Mouse (Mus musculus) monocyte, adult 5-6 weeks (primary cell): ENCODE measurements at regions not wholly inside any gene's neighbourhood (a gene's known extent, or its start where the extent isn't known, plus 50 kb on each side); places are given as distances from the start of the nearest gene placed in this dataset.

ENCODE experiments used
- ATAC-seq: fragments of 153-309, 156-312 bp; replicated peaks from 2 replicates; pipeline ENCODE4 v1.8.0; 2017; ENCODE audit warnings: mild to moderate bottlenecking; ENCODE audit not compliant: low TSS enrichment, insufficient number of reproducible peaks, severe bottlenecking, poor library complexity, low FRiP score

DNA sequence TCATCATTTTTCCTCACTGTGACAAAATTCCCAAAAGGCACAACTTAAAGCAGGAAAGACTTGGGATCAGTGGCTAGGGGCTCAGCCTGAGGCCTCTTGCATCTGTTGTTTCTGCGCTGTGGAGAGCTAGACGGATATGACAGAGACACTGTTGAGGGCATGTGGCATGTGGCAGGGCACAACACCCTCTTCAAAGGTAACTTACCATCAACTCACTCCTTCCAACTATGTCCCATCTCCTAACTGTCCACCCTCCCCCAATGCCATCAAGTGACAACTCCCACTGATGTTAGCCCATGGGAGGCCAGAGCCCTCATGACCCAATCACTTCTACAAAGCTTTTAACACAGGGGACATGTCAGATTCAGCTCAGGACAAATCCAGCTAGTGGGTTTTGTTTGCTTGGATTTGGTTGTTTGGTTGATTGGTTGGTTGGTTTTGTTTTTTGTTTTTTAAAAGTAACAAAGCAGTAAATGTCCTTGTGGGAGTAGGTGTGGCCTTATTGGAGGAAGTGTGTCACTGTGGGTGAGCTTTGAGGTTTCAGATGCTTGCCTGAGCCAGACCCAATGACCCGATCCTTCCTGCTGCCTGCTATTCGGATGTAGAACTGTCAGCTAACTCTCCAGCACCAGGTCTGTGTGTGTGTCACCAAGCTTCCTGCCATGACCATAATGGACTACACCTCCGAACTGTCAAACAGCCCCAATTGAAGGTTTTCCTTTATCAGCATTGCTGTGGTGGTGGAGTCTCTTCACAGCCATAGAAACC is 53.2 kb upstream of the Lef1 start:
- peak; percentile 95 for ATAC-seq

DNA sequence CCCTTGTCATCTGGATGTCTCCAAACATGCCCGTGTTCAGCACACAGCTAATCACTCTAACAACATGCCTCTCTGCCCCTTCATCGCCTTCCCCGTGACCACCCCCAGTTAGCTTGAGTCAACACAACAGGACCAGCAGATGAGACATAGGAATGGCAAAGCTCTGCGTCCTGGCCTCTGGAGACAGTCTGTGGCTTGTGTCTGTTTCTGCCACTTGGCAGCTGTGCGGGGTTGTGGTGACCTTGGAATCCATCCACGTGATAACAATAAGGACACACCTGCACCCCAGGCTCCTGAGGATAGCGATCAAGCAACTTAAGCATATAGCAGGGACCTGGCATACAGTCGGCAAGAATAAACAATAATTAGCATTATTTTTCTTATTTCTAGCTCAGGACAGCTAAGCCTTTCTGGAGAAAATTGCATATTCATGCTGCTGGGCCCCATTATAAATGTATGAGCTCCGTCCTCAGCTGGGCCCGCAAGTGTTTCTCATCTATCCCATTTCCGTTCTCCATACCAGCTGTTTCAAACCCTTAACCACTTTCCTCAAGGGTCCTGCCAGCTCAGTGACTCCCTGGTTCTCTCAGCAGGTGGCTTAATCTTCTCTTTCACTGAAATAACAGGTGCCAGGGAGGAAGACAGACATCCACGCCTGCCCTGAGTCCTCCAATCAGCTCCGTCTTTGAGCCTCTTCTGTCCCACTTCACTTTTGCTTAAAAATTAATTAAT is 55.9 kb upstream of the Lef1 start:
- ATAC-seq = no peak

DNA sequence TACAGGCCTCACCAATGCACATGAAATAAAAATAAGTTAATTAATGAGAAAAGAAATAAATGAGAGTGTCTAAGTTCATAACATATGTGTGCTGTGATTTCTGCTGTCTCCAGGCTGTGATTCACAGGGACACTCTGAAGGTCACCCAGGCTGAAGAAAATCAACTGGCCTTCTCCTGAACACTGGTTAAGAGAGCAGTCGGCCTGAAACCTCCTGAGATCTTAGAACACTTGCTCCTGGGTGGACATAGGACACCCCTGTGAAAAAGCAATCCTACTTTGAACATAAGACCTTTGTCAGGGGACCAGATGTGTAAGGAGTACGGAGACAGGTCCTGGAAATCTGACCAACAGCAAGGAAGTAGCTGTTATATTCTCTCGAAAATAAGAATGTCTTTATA is 62.6 kb upstream of the Lef1 start:
- no peak for ATAC-seq

DNA sequence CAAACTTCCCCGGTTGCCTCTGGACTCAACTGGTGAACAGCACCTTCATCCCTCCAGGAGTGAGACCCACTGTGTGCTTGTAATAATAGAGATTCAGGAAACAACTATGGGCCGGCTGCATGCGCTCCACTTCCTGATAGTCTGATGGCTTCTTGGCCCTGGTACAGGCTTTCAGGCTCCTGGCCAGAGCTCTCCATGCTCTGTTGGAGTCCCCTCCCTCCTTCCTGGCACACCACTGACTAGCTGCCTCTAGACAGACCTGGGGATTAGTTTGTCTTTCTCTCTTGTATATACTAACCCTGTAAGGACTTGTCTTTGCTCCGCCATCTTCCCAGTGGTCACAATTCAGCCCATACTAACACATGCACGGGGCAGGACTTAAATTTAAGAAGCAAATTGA is 63.9 kb upstream of the Lef1 start:
- ATAC-seq = no peak

DNA sequence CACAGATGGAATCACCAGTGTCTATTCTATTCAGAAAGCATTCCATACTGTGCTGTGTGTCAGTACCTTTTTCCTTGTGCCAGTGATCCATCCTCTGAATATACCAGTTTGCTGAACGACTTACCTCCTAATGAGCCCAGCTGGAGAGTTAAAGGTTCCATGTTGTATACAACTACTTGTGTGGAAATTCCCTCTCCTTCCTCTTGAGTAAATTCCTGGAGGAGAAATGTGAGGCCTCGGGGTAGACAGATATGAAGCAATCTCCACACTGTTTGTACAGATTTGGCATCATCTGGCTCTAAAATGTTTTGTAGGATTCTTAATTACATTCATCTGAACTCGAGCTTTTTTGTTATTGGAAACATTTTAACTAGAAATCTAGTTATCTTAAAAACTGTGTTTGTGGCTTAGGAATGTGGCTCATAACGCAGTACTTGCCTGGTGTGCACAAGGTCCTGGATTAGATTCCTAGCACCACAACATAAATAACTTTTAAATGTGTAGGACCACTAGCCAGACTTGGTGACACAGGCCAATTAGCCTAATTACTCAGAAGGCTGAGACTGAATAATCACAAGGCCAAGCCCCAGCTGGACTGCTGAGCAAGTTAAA is 70.0 kb upstream of the Lef1 start:
- ATAC-seq = no peak

DNA sequence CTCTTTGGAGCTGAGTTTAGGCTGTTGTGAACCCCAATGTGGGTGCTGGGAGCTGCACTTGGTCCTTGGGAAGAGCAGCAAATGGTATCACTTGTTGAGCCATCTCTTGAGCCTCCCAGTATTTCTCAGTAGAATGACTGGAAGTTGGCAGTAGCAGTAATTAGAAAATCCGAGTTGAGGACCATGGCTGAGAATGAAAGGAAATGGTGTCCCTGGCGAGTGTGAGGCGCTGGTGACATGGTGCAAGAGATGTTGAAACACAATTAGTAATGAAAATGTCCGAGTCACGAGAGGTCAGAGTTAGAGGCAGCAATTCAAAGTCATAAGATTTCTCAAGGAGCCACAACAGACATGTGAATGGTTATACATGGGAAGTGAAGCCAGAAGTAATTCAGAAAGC is 73.2 kb upstream of the Lef1 start:
- ATAC-seq = no peak

DNA sequence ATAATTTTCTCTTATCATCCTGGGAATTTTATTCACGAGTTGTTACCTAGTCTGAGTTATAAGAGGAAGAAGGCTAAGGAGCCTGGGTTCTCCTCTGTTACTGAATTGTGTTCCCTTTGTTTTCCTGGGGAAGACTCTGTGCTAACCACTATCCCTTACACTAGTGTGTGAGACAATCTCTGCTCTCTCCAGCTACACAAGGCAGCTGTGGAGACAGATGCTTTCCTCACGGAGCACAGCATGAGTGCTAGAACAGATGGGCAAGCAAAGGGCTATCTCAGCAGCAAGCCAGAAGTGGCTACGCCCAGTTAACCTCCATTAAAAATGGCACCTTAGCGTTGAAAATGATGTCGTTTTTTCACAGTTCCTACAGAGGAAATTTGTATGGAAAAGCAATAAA is 75.5 kb upstream of the Lef1 start:
- no peak for ATAC-seq

DNA sequence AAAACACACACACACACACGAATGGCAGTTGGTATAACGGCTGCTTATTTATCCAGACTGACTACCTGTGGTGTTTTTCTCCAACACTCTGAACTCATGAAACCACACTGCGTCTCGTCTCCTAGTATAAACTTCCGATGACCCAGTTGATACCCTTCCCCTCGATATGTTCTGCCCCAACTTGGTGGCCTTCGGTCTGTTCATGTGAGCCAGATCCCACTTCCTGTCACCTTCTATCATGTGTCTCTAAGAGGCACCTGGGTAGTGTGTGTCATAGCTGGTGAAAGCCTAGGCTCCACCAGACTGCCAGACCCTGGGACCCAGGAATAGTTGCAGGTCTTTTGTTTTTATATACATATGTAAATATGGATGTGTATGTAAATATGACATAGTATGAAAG is 83.9 kb upstream of the Lef1 start:
- no peak for ATAC-seq

DNA sequence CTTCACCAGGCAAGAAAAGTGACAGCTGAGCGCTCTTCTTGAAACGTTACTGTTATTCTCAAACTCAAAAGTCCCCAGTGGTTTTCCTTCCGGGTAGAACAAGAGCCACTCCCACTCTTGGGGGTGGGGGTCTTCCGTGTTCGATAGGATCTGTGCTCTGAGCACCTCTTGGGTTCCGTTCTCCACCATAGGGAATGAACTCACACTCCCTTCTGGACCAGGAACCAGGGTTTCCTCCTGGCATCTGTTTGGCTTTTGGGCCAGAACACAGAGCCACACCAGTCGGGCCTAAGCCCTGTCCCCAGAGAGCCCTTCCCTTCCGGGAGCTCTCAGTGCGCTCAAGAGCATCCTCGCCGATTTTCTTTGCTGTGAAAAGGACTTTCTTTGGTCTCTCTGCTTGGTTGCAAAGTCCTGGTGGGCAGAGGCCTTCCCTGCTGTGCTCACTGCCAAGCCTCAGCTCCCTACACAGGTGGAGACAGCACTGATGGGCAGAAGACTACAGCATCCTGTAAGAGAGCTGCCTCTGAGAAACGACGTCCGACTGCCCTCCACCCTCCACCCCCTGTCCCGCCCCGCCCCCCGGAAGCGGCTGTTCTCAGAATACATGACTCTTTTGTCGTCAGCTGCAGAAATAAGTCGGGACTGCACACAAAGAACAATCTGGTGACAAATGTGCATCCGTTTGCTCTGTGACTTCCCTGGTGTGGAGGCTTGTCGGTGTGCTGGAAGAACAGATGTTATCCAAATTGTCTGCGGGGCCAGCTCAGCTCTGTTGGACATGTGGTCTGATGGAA is 90.9 kb upstream of the Lef1 start:
- ATAC-seq = peak; percentile 49; the same call in 1 of the 2 replicates

DNA sequence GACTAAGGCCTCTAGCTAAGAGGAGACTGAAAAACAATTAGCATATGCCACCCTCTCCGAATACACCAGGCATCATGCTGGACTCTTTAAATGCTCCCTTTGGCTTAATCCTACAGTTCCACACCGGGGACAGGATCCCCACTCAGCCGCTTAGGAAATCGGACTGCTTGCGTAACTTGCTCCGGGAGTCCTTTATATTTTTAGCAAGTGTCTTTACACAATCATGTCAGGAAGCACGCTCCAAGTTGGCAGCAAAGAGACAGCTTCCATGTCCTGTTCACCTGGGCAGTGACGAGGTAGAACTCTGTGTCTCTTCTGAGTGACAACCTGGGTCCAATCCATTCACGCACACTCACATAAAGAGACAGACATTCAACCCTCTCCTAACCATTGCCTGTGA is 92.4 kb upstream of the Lef1 start:
- no peak for ATAC-seq

DNA sequence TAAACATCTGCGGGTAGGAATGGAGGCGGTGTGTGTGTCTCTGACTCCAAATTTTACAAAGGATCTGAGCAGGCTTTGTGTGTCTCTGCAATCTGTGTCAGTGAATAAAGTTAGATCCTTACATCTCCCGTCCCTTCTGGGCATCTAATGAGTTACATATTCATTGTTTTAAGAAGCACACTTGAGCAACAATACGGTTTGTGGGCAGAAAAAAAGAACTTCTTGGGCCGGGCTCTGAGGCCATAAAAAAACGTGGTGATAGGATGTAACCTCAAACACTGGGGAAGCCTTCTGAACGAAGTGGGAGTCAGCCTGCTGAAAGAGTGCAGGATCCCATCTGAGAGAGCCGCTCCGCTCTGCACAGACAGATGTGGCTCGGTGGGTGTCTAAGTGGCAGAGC is 94.2 kb upstream of the Lef1 start:
- no peak for ATAC-seq

DNA sequence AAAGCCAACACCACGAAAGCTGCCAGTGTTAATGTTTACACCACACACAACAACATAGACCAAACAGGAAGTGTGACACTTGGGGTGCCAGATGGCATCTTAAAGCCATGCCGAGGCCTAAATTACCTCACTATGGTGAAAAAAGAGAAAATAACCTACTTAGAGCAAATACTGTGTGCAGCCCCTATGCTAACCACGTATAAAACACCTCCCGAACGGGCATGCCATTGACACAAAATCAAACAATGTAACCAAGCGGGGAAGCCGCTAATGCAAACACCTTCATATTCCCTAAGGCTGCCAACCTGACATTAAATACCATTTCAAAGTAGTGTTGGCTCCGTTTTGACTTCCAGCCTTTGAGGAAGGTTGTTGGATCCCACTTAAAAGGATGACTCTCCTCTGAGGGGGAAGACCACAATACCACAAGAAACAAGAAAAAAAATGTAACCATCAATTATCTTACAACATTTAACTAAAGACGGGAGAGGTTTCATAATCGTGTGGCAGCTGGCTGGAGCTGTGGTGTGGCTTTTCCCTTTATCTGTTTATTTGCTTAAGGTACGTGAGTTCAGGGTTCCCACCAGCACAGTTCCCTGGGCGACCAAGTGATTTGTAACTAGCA is 96.1 kb upstream of the Lef1 start:
- ATAC-seq = peak; percentile 56

DNA sequence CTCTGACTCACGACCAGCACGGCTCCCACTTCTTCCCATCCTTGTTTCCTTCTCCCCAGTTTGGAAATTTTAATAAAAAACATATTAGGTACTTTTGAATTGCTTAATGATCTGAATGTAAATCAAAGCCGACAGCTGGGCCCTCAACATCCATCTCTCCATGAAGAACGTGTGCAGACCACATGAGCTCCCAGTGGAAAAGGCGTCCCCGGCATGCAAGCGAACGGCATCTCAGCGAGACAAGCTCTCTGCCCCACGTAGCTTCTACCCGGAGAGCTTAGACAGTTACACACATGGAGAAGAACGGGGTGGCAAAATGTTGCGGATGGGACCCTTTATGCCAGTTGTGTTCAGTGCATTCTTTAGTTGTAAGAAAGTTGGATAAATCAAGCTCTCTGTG is 109.6 kb upstream of the Lef1 start:
- no peak for ATAC-seq

DNA sequence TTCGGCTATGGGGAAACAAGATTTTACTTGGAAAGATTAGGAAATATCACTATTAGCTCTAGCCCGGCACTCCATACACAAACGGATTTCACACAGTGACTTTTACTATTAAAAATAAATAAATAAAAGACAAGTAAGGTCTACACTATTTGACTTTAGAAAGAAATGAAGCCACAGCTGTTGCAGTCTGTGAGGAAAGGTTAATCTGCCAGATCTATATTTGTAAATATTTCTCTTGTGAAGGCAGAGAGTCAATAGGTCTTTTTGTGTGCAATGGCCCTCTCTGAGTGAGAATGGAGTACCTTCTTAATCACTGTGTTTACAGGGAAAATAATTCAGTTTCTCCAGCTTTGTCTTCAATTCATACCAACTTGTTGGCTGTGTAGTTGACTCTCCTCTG is 110.0 kb upstream of the Lef1 start:
- ATAC-seq = no peak

DNA sequence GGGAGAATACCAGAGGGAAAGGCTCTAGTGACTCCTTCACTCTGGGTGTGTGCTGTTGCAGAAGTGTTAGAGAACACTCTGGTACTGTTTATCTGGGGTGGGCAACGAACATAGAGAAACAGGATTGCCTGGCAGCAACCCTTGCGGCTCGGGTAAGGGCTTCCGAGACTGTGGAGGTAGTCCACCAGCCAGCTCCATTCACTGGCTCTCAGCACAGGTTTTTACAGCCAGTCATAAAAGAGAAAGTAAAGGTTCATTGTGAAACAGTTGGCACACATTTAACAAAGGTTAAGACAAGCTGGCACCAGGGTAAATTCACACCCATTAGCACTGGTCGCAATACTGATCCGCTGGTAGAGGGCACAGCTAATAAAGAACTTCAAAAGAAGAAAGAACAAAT is 110.5 kb upstream of the Lef1 start:
- ATAC-seq = no peak

DNA sequence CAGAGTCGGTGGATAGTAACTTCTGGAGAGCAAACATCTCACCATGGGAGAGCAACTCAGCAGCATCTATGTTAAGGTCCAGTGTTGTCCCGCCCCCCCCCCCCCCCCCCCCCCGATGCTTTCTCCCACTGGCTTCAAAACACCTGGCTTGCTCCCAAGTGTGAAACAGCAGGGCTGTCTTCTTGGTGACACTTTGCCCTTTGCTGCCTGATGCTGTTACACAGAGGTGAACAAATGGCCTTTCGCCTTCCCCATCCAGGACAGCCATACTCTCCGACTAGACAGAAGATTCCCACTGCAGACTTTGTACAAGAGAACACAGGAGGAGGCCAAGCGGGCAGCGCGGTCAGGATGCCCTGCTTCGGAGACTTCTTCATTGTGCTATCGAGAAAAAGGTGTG is 111.8 kb upstream of the Lef1 start:
- no peak for ATAC-seq

DNA sequence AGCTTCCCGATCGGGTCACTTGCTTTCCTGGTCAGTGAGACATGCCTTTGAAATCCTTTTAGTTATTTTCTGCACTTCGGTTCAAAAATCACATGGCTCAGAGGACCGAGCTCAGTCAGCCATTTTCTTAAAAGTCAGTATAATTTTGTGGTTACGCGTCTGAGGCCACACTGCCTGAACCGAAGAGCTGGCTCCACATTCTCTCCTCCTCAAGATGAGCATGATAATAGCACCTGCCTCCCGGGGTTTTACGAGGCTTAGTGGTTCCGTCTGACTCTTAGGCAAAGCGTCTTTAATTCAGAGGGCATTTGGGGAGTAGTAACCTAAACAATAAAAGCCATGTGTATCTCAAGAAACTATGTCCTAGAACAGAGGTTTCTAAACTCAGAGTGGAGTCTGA is 113.5 kb upstream of the Lef1 start:
- no peak for ATAC-seq

DNA sequence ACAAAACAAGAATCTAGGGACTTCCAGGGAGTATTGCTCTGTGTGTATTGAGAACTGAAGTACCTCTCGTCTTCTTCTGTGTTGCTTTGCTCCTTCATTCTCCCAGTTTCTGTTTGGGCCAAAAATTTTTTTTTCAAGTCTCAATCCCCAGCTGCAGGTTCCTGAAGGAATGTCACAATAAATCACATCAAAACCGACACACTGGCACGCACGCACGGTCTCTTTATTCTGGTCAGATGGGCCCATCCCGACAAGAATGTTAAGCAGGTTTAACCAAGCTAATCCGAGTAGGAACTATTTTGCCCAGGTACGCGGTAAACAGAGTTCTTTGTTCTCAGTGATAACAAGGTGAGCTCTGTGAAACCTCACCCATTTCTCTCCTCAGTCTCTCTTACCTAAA is 118.3 kb upstream of the Lef1 start:
- ATAC-seq = no peak

DNA sequence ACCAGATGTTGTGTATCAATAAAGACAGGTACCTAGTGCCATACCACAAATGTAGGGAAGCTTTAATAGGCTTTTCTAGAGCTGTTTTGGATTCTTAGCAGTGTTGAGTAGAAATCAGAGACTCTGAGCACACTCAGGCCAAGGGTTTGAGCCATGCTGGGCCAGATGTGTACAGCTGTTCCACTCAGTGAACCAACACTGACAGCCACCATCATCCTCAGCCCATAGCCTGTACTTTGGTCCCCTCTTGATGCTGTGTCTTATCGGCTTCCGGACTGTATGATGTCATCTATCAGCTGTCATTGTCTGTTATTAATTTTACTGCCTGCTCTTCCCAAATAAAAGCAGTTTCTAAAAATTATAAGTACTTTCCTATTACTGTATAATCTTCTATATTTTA is 123.6 kb upstream of the Lef1 start:
- no peak for ATAC-seq
